ENCODE assay signal across 24 mouse cellular contexts in the genomic region with DNA sequence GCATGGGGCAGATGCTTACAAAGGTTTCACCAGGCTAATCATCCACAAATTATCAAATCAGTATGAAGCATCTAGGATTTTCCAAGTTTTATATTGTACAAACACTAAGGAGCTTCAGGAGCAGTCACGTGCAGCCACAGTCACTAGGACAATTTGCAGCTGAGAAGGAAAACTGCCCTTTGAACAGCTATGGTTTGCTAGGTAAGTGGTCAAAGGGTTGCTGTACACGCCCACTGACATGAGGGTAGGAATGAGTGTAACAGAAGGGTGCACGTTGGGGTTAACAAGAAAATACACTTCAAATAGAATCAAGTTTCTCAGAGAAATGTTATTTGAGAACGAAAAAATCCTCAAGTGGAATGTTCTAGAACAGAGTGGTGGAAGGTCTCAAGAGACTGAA. TPM values are rescaled to one million over a fixed set of nuclear protein-coding genes. Genes with fewer than 3 reads are reported as not detected.
DNase-seq lines count a peak whose midpoint lies in the region; ATAC-seq and TF ChIP-seq lines count a peak whose summit lies in the region.
"Had no signal": no experiment of that assay in that cellular context is flagged by ENCODE, and none has a peak within 500 bp of the region (broad histone marks: within the 10 kb centered on the region; RNA-seq: fewer than 3 reads in every experiment).

No protein-coding gene starts in this region.

- no peaks in the 10 kb centered on the region for H3K4me1 ChIP-seq in kidney, embryonic 15.5 days
- no peaks in the 10 kb centered on the region for H3K4me1 ChIP-seq in liver, adult 2 months (ENCODE audit: control insufficient read depth, insufficient read depth, low read length)
- H3K4me1 ChIP-seq: embryonic facial prominence, embryonic 15.5 days; forebrain, embryonic 10.5 days; heart, embryonic 13.5 days had no signal

- TF ChIP-seq CTCF in liver, adult 2 months (IDR thresholded peaks at IDR 0.05; ENCODE audit: low read depth, low read length) = no peak

- H3K36me3 ChIP-seq in kidney, embryonic 15.5 days = no peaks in the 10 kb centered on the region
- H3K36me3 ChIP-seq in liver, adult 2 months (ENCODE audit: control insufficient read depth, insufficient read depth, low read length) = no peaks in the 10 kb centered on the region
- H3K36me3 ChIP-seq: embryonic facial prominence, embryonic 15.5 days; forebrain, embryonic 10.5 days; heart, embryonic 13.5 days had no signal

- no peak overlapping the region for H3K4me3 ChIP-seq in kidney, embryonic 15.5 days (replicated peaks)
- no peak overlapping the region for H3K4me3 ChIP-seq in liver, adult 2 months (ENCODE audit: insufficient read depth, low read depth, low read length)
- H3K4me3 ChIP-seq: embryonic facial prominence, embryonic 15.5 days; erythroblast, embryonic 14.5 days; forebrain, embryonic 10.5 days; gastrocnemius, adult 2 months; heart, embryonic 13.5 days had no signal

- no peaks in the 10 kb centered on the region for H3K9me3 ChIP-seq in kidney, embryonic 15.5 days (replicated peaks)
- H3K9me3 ChIP-seq: embryonic facial prominence, embryonic 15.5 days; forebrain, embryonic 10.5 days; heart, embryonic 13.5 days had no signal

- 60% methylated on average over 4 of the region's 4 CpGs for WGBS in kidney, embryonic 15.5 days
- 49% methylated on average over 4 of the region's 4 CpGs for WGBS in liver, adult 2 months

- H3K27ac ChIP-seq in kidney, embryonic 15.5 days = no peak overlapping the region
- H3K27ac ChIP-seq in liver, adult 2 months (replicated peaks; ENCODE audit: insufficient read depth, low read depth, low read length) = no peak overlapping the region
- H3K27ac ChIP-seq: embryonic facial prominence, embryonic 15.5 days; forebrain, embryonic 10.5 days; gastrocnemius, adult 2 months; heart, embryonic 13.5 days had no signal

- peak; percentile 4 for DNase-seq in kidney, adult 18-20 months
- DNase-seq in liver, adult 2 months (ENCODE audit: extremely low read depth, low read depth, low spot score) = peak; percentile 4
- DNase-seq in liver (no peak), MN1 (ENCODE audit: low spot score) (no peak)
- peak; percentile 4 for DNase-seq in kidney, postnatal 14 days
- DNase-seq in embryo, embryonic 11 days = no peak
- DNase-seq: adrenal gland, adult 2 months; adrenal gland, postnatal 25 days; cerebellum, adult 2 months; cerebellum, postnatal 10 days; gastrocnemius, adult 2 months; gastrocnemius, postnatal 25 days; heart, postnatal 36 days had no signal

- no peak overlapping the region for H3K4me2 ChIP-seq in kidney, embryonic 15.5 days
- H3K4me2 ChIP-seq: embryonic facial prominence, embryonic 15.5 days; heart, embryonic 13.5 days had no signal

- ATAC-seq in kidney, embryonic 15.5 days (replicated peaks; ENCODE audit: low FRiP score) = no peak
- ATAC-seq: forebrain, embryonic 14.5 days had no signal

- no peaks in the 10 kb centered on the region for H3K27me3 ChIP-seq in kidney, embryonic 15.5 days
- no peaks in the 10 kb centered on the region for H3K27me3 ChIP-seq in liver, adult 2 months (ENCODE audit: control insufficient read depth, insufficient read depth, low read length)
- H3K27me3 ChIP-seq: CH12.LX; embryonic facial prominence, embryonic 15.5 days; heart, embryonic 13.5 days had no signal

- no peak overlapping the region for H3K9ac ChIP-seq in kidney, embryonic 15.5 days
- H3K9ac ChIP-seq in liver, adult 2 months (ENCODE audit: low read depth, low read length) = no peak overlapping the region
- H3K9ac ChIP-seq: embryonic facial prominence, embryonic 15.5 days; heart, embryonic 13.5 days had no signal

- no peak for TF ChIP-seq POLR2A in liver, adult 2 months (IDR thresholded peaks at IDR 0.05; ENCODE audit: extremely low read depth, insufficient read depth, low read length)

- no peaks in the 10 kb centered on the region for H3K79me2 ChIP-seq in liver, adult 2 months (ENCODE audit: control insufficient read depth, insufficient read depth, low read length)

RNA-seq across cellular contexts. Expression of a gene that starts 18.9 kb away (rescaled TPM):
- 0.19 and 0.25 TPM in 2 replicates for polyA plus RNA-seq in kidney, embryonic 15.5 days (2015; fragmentation: Nextera tagmentation; extraction: Ambion mirVana)
- 0.20 and 0.46 TPM in 2 replicates for total RNA-seq in liver, adult 2 months (2014; rRNA removed)
- 0.07 and 0.15 TPM in 2 replicates for polyA plus RNA-seq in liver, adult 2 months (2012; rRNA removed)
- total RNA-seq: gastrocnemius, adult 2 months; granulocyte monocyte progenitor cell, adult 5-6 weeks; heart, postnatal 36 days had no signal
- polyA plus RNA-seq: erythroblast, embryonic 14.5 days had no signal

RNA-seq across cellular contexts. Expression of a gene that starts 30.6 kb away (rescaled TPM):
- polyA plus RNA-seq in kidney, embryonic 15.5 days (2015; fragmentation: Nextera tagmentation; extraction: Ambion mirVana) = not detected in 2 replicates
- total RNA-seq in liver, adult 2 months (2014; rRNA removed) = not detected in 2 replicates
- not detected in 2 replicates for polyA plus RNA-seq in liver, adult 2 months (2012; rRNA removed)
- total RNA-seq: adrenal gland, adult 2 months; adrenal gland, postnatal 25 days; CH12.LX; gastrocnemius, adult 2 months; gastrocnemius, postnatal 25 days; granulocyte monocyte progenitor cell, adult 5-6 weeks; heart, postnatal 36 days had no signal
- polyA plus RNA-seq: adrenal gland, adult 2 months; cerebellum, adult 2 months; embryonic facial prominence, embryonic 11.5 days; embryonic facial prominence, embryonic 15.5 days; erythroblast, embryonic 14.5 days; forebrain, embryonic 10.5 days; forebrain, embryonic 14.5 days; heart, embryonic 13.5 days; heart, postnatal 0 days; hindbrain, embryonic 11.5 days had no signal

RNA-seq across cellular contexts. Expression of a gene that starts 51.5 kb away (rescaled TPM):
- 18.5 and 19.1 TPM in 2 replicates for polyA plus RNA-seq in kidney, embryonic 15.5 days (2015; fragmentation: Nextera tagmentation; extraction: Ambion mirVana)
- total RNA-seq in liver, adult 2 months (2014; rRNA removed) = 15.5 and 17.6 TPM in 2 replicates
- 4.2 and 4.7 TPM in 2 replicates for polyA plus RNA-seq in liver, adult 2 months (2012; rRNA removed)

Comparison
In these comparisons a context has a peak if more than half of its experiments do, and no peak if none do; other contexts are left out.
1. DNase-seq: peak in kidney, adult 18-20 months (single experiment), liver, adult 2 months (single experiment) and kidney, postnatal 14 days (single experiment); none in liver (single experiment), MN1 (single experiment) and embryo, embryonic 11 days (single experiment).